Mouse (Mus musculus) kidney, adult 2 months (tissue): ENCODE measurements around the gene Gucy2c.

Source experiments
- CTCF ChIP-seq: fragments of 200-500 bp; conservative IDR thresholded peaks from 2 replicates; pipeline ENCODE4 v1.5.1; 2011; ENCODE audit warnings: low read depth, mild to moderate bottlenecking, control low read depth, low read length, moderate library complexity, mixed read lengths; ENCODE audit not compliant: insufficient read depth, insufficient read length
- POLR2A ChIP-seq: fragments of 200-500 bp; IDR thresholded peaks from one replicate; pipeline ENCODE4 v1.6.1; 2011; ENCODE audit warnings: low read depth, low read length, control low read depth

DNA sequence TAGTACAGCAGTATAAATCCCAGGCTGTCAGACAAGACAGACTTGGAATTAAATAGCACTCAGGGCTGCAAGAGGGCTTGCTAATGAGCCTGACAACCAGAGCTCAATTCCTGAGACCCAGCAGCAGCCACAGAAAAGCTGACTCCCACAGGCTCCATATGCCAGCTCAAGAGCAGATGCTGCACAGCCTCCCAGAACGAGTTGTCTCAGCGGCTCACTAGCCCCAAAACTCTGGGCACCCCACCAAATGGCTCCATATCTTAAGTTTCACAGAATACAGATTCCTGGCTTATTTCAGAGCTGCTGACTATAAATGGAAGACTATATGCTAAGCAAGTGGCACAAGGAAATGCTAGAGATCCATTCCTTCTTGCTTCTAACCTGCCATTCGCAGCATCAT, 36.0 kb upstream of the Gucy2c start:
- TF ChIP-seq CTCF (no peak), POLR2A (no peak)
